Comparison of ENCODE assay signal across 7 mouse cellular contexts in genomic region chr1:59252762-59253161, GRCm38 (mm10). TPM values are rescaled to one million over a fixed set of nuclear protein-coding genes. Genes with fewer than 3 reads are reported as not detected.
DNase-seq lines count a peak whose midpoint lies in the region; ATAC-seq and TF ChIP-seq lines count a peak whose summit lies in the region.

No protein-coding gene starts in this region.

- ATAC-seq in intestine, embryonic 15.5 days = 0 out of 2 replicates have a peak, but pooled peaks have one; percentile 67

- no peak for TF ChIP-seq POLR2A in ES-Bruce4 (IDR thresholded peaks at IDR 0.05; ENCODE audit: insufficient read depth, low read length)

- no peaks in the 10 kb centered on the region for H3K36me3 ChIP-seq in ES-Bruce4 (ENCODE audit: control insufficient read depth, insufficient read depth, low read length, poor library complexity, severe bottlenecking)
- no peaks in the 10 kb centered on the region for H3K36me3 ChIP-seq in intestine, embryonic 15.5 days

- no peak overlapping the region for H3K27ac ChIP-seq in ES-Bruce4 (ENCODE audit: insufficient read depth, low read length)
- no peak overlapping the region for H3K27ac ChIP-seq in intestine, embryonic 15.5 days

- 0 out of 2 replicates have a peak overlapping the region, but pooled peaks have one; percentile 34 for H3K9ac ChIP-seq in ES-Bruce4 (ENCODE audit: low read depth, poor library complexity, severe bottlenecking)
- no peak overlapping the region for H3K9ac ChIP-seq in intestine, embryonic 15.5 days

- H3K4me1 ChIP-seq in ES-Bruce4 (ENCODE audit: control insufficient read depth, insufficient read depth, low read length) = no peaks in the 10 kb centered on the region
- H3K4me1 ChIP-seq in intestine, embryonic 15.5 days (replicated peaks) = no peaks in the 10 kb centered on the region

- TF ChIP-seq EP300 in ES-Bruce4 (IDR thresholded peaks at IDR 0.05; ENCODE audit: insufficient read depth, low read depth, low read length) = no peak

- no peak overlapping the region for H3K4me3 ChIP-seq in ES-Bruce4 (ENCODE audit: low read depth, low read length)
- 0 out of 2 replicates have a peak overlapping the region, but pooled peaks have one; percentile 4 for H3K4me3 ChIP-seq in intestine, embryonic 15.5 days (replicated peaks)

- no peaks in the 10 kb centered on the region for H3K9me3 ChIP-seq in ES-Bruce4 (replicated peaks; ENCODE audit: control insufficient read depth, insufficient read depth, low read length, poor library complexity, severe bottlenecking)
- H3K9me3 ChIP-seq in intestine, embryonic 15.5 days = no peaks in the 10 kb centered on the region

- DNase-seq in cerebellum, postnatal 10 days = peak; percentile 71 to 76
- peak; percentile 40 to 58 for DNase-seq in lung, adult 18-20 months
- DNase-seq in testis, postnatal 10 days (ENCODE audit: low spot score) = no peak
- DNase-seq in frontal cortex, postnatal 10 days (ENCODE audit: low spot score in 2 of 2) = no peak
- DNase-seq in retina, embryonic 14.5 days (ENCODE audit: low spot score) = no peak

- TF ChIP-seq CTCF in ES-Bruce4 (IDR thresholded peaks at IDR 0.05; ENCODE audit: low read depth, low read length) = no peak

- 4% methylated on average over 4 of the region's 7 CpGs for WGBS in intestine, embryonic 15.5 days

- H3K4me2 ChIP-seq in intestine, embryonic 15.5 days (replicated peaks) = peak overlapping the region; percentile 53; the same call in 1 of the 2 replicates

- H3K27me3 ChIP-seq in ES-Bruce4 (ENCODE audit: control insufficient read depth, insufficient read depth, low read length, poor library complexity, severe bottlenecking) = no peaks in the 10 kb centered on the region
- H3K27me3 ChIP-seq in intestine, embryonic 15.5 days (replicated peaks) = no peaks in the 10 kb centered on the region

RNA-seq across cellular contexts. Expression of gene Cdk15, which starts 3.9 kb away (rescaled TPM):
- polyA plus RNA-seq in ES-Bruce4 (2011; ENCODE audit: insufficient read depth, insufficient read length, low read depth, missing spikeins) = not detected in 2 replicates
- polyA plus RNA-seq in intestine, embryonic 15.5 days (2015; fragmentation: Nextera tagmentation; extraction: Ambion mirVana) = 0.20 and 0.63 TPM in 2 replicates

RNA-seq across cellular contexts. Expression of gene Als2, which starts 15.7 kb away (rescaled TPM):
- 25.0 and 28.2 TPM in 2 replicates for polyA plus RNA-seq in ES-Bruce4 (2011; ENCODE audit: insufficient read depth, insufficient read length, low read depth, missing spikeins)
- polyA plus RNA-seq in intestine, embryonic 15.5 days (2015; fragmentation: Nextera tagmentation; extraction: Ambion mirVana) = 7.4 and 7.5 TPM in 2 replicates

Comparison
In these comparisons a context has a peak if more than half of its experiments do, and no peak if none do; other contexts are left out.
1. DNase-seq: peak in cerebellum, postnatal 10 days (2 of 2) and lung, adult 18-20 months (2 of 2); none in testis, postnatal 10 days (single experiment), frontal cortex, postnatal 10 days (0 of 2) and retina, embryonic 14.5 days (single experiment).